Mouse (Mus musculus) layer of hippocampus, adult 9-11 months (tissue): Measurements from ENCODE around the gene Chrne.
A peak's percentile ranks its signal among the peaks of the same experiment; 100 is the strongest.

Experiments used
- DNase-seq: peaks from one replicate; pipeline ENCODE4 v3.0.0; 2022

The Chrne gene

DNA sequence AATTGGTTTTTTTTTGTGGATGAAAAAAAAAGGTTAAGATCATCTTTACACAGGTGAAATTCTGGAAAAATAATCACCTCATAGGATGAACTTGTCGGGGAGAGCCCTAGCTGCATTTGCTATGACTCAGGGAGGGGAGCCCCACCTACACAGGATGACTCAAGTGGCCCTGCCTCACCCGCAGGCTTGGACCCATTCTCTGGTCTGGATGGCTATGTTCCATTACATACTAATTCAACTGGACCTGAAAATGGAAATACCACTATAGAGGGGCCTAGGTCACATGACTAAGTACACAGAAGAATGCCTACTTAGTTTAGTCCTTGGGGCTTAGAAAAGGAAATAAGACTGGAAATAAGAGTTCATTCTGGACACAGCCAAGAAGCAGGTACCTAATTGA is 32.4 kb upstream of the Chrne start:
- DNase-seq: peak; percentile 2

DNA sequence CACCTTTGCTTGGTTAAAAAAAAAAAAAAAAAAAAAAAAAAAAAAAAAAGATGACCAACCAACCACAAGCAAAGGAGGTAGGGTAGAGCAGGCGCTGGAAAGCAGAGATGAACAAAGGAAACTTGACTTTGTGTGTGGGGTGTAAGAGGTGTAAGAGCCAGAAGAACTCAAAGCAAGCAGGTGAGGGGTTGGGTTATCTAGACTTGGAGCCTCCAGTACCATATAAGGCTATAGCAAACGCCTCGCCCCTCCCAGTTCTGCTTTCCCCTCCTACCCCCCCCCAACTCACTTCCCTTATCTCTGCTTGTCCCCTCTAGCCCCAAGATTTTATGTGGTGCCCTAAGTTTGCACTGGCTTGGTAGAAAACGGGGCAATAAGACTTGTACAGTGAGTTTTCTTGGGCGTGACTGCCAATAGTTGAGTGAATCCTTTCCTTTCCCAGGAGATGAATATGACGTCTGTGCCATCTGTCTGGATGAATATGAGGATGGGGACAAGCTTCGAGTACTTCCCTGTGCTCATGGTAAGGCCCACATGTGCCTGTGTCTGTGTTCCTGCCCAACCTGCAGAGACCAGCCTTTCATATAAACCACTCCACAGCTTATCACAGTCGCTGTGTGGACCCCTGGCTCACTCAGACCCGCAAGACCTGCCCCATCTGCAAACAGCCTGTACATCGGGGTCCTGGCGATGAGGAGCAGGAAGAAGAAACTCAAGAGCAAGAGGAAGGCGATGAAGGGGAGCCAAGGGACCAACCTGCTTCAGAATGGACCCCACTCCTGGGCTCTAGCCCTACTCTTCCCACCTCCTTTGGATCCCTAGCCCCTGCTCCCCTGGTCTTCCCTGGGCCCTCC is 31.5 kb upstream of the Chrne start:
- DNase-seq: peak; percentile 16

DNA sequence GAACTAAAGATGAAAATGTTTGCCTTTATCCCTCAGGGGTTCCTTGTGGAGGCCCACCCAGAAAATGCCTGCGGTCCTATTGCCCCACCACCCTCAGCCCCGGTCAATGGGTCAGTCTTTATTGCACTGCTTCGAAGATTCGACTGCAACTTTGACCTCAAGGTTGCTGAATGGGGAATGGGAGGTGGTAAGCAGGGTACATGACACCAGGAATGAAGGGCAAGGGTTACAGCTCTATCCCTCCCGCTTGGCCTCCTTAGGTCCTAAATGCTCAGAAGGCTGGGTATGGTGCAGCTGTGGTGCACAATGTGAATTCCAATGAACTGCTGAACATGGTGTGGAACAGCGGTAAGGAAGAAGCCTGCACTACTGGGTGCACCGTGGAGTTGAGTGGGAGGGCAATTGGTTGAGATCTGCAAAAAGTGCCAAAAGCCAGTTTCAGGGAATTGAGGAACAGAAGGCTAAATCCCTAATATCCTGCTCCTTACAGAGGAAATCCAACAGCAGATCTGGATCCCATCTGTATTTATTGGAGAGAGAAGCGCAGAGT is 30.2 kb upstream of the Chrne start:
- no peak for DNase-seq

DNA sequence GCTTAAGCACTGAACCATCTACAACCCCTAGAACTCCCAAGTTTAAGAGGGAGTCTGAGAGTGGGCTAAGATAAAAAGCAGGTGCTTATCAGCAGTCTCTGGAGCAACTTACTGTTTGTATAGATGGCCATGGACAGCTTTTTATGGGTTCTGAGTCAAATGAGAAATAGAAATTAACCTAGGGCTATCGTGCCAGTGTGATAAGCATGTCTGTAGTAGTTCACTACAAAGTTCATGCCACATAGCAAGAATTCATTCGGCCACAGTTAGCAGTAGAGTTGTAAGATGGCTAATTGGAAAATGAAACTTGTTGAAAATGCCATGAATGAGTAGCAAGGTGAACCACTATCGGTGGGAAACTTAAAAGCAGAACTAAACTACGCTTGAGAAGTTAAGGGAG is 29.5 kb upstream of the Chrne start:
- DNase-seq: no peak

DNA sequence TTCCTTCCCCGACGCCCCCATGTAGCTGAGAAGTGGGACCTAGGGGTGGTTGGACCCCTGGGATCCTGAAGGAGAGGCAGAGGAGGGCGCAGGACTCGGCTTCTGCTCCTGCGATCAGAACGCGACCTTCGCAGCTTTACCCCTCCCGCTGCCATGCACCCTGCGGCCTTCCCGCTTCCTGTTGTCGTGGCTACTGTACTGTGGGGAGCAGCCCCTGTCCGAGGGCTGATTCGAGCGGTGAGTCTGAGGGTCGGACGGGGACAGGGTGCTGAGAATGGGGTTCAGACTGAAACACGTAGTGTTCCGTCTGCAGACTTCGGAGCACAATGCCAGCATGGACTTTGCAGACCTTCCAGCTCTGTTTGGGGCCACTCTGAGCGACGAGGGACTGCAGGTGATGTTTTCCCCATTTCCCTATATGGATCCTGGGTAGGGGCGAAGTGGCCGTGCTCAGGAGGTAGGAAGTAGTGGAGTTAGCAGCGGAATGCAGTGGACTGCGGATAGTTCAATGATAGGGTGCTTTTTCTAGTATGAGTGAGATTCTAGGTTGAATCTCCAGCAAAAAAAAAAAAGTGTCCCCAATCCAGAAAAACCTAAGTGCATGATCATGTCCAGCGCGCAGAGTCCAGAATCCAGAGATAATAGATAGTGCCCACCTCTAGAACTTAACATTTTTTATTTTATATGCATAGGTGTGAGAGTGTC is 28.9 kb upstream of the Chrne start:
- DNase-seq: no peak

DNA sequence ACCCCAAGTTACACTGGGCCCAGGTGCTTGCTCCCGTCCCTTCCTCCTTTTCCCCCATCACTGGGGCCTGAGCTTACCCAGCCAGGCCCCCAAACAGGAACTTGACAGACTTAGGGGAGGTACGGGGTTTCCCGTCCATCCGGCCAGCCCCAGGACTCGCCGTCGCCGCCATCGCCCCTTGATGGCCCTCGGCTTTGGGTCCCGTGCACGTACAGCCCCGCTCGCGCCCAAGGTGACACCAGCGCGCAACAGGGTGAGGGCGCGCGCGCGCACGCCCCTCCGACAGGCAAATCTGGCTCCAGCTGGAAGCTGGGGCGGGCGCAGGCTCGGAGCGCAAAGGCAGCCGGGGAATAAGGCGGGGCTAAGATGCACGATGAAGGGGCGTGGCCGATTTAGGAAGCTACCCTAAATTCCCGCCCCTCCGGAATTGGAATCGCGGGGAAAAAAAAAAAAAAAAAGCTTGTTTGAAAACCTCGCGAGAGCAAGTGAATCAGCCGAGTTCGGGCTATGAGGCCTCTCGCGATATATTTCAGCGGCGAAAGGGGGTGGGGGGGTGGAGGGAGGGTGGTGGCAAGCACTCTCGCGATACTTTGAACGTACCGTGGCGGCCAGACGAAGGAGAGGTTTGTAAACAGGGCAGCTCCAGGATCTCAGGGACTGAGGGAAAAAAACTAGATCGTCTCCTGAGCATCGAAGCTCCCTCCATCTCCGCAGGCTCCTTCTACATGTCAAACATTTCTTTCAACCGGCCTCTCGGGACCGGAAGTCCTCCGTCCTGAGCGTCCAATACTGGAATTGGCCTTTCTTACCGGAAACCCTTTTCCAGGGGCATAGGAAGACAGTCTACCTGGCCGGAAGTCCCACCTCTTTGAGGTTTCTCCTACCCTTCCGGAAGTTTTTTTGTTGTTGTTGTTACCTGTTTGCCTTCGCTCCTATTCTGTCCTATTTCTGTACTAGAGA is 28.0 kb upstream of the Chrne start, which contains the start of the genes Rnf167 and Slc25a11:
Gene Rnf167, plus strand, starts transcription at position 545 of the 960 bp plus-strand sequence.
Gene Slc25a11, minus strand, starts transcription at position 789 of the 960 bp plus-strand sequence.
- peak; percentile 97 for DNase-seq

DNA sequence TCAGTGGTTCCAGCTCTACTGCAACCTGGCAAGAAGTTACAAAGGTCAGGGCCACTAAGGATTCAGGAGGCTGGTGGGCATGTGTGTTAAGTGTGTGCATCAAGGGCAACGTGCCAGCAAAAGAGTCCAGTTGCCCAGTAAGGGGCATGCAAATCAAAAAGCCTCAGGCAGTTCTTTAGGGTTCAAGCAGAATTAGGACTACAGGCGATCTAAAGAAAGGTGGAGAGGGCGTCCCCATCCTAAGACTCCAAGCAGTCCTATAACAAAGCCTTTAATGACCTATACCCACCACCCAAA is 27.2 kb upstream of the Chrne start:
- no peak for DNase-seq

DNA sequence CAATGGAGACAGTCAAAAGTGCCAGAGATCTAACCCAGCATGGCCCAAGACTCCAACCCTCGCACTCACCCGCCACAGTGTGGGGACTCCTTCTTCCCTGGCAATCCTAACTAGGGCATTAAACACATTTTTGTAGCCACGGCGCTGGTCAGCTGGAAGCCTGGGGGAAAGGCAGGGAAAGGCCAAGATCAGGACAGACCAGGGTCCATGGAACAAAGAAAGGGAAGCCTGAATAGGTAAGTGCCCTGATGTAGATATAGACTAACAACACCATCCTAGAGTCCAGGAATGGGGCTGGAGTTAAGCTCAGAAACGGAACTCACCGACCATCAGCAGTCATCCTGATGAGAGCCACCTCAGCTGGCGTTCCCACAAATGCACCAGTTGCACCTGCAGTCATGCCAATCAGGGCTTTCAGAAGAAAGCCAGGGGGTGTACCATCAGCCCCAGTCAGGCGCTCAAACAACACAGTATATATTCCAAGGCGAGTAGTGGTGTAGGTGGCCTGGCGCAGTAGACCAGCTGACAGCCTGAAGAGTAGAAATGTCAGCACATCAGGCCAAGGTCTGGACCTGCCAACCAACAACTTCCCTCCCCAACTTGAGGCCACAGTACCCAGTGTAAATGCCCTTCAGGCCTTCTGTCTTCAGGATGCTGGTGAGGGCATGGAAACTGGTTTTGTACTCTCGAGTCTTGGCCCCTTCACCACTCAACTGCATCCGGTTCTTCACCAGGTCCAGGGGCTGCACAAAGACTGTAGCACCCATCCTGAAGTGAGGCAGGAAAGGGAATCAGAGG is 26.6 kb upstream of the Chrne start:
- DNase-seq: no peak

DNA sequence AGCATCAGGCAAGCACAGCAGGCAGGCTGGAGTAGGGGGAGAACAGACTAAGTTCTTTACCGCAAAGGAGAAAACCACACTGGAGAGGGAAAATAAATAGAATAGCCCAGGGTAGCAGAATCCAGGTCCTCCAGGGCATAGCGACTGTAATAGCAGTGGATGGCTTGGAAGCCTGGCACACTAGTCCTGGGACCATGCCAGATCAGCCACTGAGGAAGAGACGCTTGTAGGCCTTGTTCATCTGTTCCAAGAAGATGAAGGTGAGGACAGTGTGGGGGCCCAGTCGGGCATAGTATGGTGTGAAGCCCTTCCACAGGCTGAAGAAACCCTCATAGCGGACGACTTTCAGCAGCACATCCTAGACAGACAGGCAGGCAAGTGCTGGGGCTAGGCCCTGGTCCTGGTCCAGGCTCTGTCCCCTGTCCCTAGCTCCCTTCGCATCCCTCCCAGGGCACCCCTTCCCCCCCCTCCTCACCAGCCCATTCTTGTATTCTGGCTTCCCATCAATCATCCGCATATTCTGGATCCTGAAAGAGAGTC is 25.6 kb upstream of the Chrne start:
- no peak for DNase-seq

DNA sequence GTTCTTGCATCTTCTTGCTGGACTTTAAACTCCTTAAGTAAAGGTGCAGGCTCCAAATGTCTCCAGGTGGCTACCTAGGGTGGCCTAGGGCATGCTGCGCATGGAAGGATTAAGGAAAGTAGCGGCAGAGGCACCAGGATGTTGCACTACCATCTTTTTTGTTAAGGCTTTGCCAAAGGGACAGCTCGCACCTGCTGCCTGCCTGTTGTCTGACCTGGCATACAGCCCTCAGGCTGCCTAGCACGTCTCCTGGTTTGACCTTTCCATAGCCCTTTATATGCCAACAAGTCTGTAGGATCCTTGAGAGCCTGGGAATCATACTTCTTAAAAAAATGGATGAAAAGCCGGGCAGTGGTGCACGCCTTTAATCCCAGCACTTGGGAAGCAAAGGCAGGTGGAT is 24.0 kb upstream of the Chrne start:
- no peak for DNase-seq

DNA sequence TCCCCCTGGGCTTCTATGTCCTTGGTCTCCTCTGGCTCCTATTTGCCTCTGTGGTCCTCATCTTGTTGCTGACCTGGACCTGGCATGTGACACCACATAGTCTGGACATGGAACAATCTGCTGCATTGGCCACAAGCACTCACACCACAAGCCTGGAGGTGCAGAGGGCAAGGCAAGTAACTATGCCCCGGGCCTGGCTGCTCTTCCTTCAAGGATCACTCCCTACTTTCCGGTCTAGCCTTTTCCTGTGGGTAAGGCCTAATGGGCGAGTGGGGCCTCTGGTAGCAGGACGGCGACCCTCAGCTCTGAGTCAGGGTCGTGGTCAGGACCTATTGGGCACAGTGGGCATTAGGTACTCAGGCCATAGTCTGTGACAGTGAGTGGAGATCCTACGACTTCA is 22.2 kb upstream of the Chrne start:
- no peak for DNase-seq

DNA sequence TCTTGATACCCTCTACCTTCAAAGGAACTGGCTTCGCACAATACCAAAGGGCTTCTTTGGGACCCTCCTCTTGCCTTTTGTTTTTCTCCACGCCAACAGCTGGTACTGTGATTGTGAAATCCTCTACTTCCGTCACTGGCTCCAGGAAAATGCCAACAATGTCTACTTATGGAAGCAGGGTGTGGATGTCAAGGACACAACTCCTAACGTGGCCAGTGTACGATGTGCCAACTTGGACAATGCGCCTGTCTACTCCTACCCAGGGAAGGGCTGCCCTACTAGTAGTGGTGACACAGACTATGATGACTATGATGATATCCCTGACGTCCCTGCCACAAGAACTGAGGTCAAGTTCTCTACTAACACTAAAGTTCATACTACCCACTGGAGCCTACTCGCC is 21.0 kb upstream of the Chrne start:
- DNase-seq: no peak

DNA sequence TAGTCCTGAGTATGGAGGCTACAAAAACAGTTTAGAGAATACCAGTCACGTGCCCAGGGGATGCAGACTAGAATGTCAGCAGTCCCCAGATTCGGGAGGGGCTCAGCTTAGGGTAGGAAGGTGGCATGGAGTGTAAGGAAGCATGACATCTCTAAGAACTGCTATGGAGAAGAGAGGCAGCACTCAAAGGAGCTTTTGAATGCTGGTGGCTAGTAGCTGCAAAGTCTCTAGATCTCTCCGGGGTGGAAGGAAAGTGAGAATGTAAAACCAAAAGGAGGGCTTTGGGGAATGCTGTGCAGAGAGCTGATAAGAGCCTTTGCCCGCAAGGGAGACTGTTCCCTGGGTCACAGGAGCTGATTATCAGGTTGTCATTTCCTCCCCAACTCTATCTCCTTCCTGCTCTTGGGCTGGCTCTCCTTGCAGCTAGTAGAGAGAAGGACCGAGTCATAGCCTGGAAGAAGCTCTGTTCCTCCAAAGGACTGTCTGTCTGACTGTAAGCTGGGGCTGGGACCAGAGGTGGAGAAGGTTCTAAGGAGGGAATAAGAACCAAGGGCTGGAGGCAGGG is 19.8 kb upstream of the Chrne start, which contains the start of gene Gp1ba:
Gene Gp1ba, plus strand, starts transcription at position 409 of the 565 bp plus-strand sequence.
- no peak for DNase-seq

DNA sequence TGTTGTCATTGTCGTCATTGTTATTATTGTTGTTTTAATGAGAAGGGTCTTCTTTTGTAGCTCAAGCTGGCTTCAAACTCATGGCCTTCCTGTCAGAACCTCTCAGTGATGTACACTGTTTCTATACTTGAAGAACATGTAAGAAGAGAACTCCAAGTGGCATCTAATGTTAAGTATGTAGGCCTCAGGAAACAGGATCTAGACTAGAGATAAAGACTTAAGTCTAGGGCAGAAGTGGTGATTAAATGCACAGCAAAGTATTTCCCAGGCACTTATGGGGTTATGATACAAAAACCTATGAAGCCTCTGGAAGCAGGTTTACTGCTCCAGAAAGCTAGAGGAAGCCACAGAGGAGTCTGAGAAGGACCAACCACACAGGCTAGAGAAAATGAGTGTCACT is 19.3 kb upstream of the Chrne start:
- no peak for DNase-seq

DNA sequence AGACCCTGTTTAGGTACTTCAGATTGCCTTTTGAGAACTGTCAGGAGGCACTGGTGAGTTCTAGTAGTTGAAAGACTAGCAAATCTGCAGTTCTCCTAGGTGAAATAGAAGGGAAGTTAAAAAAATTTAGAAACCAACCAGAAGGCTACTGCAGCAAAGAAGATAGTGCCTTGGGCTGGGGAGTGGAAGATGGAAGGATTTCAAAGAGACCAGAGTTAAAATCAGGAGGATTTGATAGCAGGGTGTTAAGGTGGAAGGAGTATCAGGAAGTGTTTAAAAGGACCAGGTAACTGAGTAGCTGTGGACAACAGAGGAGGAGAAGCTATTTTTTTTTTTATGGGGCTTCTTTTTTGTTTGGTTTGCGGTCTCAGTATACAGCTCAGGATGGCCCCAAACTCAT is 18.7 kb upstream of the Chrne start:
- no peak for DNase-seq

DNA sequence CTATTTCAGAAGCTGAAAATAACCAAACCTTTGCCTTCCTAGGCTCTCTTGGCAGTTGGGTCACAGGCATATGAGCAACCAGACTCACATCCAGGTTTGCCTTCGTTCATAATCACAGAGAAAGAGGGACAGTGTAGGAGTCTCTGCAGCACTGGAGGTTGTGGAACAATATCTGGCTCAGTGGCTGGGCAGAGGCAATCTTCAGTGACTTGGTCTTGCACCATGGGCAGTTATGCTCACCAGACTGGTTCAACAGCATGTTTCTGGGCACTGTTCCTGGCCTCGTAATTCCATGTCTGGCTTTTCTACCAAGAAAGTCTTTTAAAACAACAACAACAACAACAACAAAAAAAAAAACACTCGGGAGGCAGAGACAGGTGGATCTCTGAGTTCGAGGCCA is 16.6 kb upstream of the Chrne start:
- no peak for DNase-seq

DNA sequence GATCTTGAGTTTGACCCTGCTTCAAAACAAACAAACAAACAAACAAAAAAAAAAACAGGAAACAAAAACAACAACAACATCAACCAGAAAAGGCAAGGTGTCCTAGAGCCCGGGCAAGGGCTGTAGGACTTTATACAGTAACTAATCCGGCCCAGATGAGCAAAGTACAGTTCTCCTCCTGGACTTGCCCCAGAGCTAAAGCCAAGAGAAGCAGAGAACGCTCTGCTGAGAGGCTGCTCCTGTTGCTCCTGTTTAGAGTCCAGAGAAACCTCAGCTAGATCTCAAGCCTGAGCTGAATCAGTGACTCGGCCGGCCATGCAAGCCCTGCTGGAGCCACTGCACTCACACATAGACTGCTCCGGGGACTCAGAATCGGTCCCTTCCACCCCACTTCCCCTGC is 11.1 kb upstream of the Chrne start:
- no peak for DNase-seq

DNA sequence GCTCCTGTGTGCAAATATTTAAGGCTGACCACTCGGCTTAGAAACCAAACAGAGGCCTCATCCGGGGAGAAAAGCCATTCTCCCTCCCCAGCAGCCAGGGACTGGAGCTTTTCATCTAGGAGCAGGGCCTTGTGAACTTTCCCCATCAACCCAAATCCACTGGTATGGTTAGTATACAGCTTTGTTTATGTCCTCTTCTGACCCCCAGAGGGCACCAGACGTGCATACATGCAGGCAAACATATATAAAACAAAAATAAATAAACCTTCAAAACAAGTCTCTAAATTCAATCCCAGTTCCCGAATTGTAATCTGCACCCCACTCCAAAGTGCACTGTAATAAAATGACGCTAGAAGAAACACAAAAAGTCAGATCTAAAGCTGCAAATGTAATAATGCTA is 10.5 kb upstream of the Chrne start:
- no peak for DNase-seq

DNA sequence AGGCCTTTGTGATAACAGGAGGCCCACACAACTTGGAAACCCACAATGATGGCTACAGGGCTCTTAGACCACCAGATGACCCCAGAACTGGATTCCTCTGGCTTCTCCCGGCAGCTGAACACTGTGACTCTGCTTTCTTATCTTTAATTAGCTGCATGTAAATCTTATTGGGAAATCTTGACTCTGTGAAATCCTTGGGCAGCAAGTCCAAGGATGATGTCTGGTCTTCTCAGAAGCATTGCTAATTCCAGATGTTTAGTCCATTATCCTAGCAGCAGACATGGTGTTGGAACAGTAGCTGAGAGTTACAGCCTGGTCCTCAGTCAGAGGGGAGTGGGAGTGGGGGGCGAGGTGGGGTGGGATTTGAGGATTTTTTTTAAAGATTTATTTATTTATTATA is 9.4 kb upstream of the Chrne start:
- DNase-seq: no peak

DNA sequence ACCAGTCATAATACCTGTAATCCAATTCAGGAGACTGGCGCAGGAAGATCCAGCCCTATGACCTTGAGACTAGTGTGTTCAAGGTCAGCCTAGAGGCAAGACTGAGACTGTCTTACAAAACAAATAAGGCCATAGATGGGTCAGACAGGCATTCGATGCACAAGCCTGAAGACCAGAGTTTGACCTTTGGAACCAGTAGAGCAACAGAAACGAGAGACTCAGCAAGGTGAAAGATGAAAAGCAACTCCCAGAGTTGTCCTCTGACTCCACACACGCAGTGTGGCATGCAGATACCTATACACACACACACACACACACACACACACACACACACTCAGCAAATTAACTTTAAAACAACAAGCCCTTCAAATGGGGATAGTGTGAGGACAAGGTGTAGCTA is 7.9 kb upstream of the Chrne start:
- DNase-seq: no peak

DNA sequence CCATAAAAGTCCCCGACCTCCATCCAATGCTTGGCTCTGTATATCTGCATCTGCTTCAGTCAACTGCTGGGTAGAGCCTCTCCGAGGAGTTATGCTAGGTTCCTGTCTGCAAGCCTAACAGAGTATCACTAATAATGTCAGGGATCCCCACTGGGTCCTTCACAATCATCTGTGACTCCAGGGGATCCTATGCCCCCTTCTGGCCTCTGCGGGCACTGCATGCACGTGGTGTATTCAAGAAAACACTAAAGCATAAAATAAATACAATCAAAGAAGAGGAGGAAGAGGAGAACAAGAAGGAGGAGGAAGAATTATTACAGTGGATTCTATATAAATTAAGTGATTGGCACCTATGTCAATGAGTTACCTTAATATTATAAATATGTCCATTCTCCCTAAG is 6.5 kb upstream of the Chrne start:
- DNase-seq: no peak
